12 mouse cellular contexts compared by ENCODE assay signal in the genomic region with DNA sequence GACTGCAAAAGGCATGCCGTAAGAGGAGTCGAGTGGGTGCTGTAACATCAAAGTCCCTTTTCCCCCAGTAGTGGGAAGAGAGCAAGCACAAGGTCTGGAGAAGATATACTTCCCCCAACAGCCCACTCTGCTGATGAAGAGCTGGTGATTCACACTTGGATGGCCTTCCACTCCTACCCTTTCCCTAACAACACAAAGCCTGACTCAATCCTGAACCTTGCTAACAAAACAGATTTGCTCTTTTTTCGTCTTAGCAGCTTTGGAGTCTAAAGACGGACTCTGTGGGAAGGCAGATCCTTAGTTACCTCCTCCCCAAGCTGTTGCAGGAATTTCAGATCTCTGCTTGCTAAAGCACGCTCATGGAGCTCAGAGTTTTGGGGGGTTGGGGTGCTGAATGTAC.
DNase-seq lines count a peak whose midpoint lies in the region.
"Had no signal": no experiment of that assay in that cellular context is flagged by ENCODE, and none has a peak within 500 bp of the region (broad histone marks: within the 10 kb centered on the region; RNA-seq: fewer than 3 reads in every experiment).

No protein-coding gene starts in this region.

- peak; percentile 43 to 88 for DNase-seq in adrenal gland, adult (ENCODE audit: inconsistent age in 2 of 2, low spot score in 1 of 2)
- DNase-seq in adrenal gland, postnatal 4 days (ENCODE audit: low spot score in 2 of 2) = no peak
- DNase-seq in right cerebral cortex, adult 18-20 months = peak; percentile 73
- DNase-seq in right cerebral cortex, postnatal 4 days = no peak
- DNase-seq in left cerebral cortex, postnatal 25 days (ENCODE audit: low spot score in 2 of 2) = peak; percentile 29 to 92
- peak; percentile 88 for DNase-seq in telencephalon, adult 2 months (ENCODE audit: low read depth, low spot score)
- DNase-seq in kidney, adult 18-20 months = no peak
- DNase-seq in T-cell, adult 2 months (ENCODE audit: low spot score) = no peak
- DNase-seq: cerebellum, postnatal 25 days; gastrocnemius, postnatal 10 days; heart, postnatal 14 days; thymus, adult 18-20 months had no signal

- intact Hi-C loops in left cerebral cortex, postnatal 25 days (cut with DNase I) = loop anchor here (2.0 kb wide), 1 partner anchor 204 kb away; no protein-coding TSS in a partner anchor

Comparison
In these comparisons a context has a peak if more than half of its experiments do, and no peak if none do; other contexts are left out.
1. DNase-seq: peak in adrenal gland, adult (2 of 2), right cerebral cortex, adult 18-20 months (single experiment), left cerebral cortex, postnatal 25 days (2 of 2) and telencephalon, adult 2 months (single experiment); none in adrenal gland, postnatal 4 days (0 of 2), right cerebral cortex, postnatal 4 days (single experiment), kidney, adult 18-20 months (single experiment) and T-cell, adult 2 months (single experiment).